Mouse (Mus musculus): Measurements from ENCODE around the gene Akr1c6.
"Not testable (repeated sequence)": the region's sequence is repeated elsewhere in the genome, so short reads cannot be mapped to it uniquely, and the experiment has no call there.

Akr1c6 gene

DNA sequence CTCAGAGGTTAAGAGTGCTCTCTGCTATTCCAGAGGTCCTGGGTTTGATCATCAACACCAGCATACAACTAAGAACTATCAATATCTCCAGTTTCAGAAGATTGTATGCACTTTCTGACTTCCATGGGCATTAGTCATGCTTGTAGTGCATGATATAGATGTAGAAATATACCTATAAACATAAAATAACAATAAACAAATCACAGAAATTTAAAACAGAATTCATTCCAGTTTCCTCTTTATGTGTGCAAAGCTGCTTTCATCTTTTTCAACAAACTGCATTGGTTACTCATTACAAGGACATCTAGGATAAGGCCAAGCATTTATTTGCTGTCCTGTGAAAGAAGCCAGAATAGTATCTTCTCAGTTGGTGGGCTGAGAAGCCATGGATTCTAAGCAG is at the start of gene Akr1c6:
Gene Akr1c6 (plus strand): TSS at position 301 of the 400 bp plus-strand sequence.
- in situ Hi-C loops (cut with MboI, MseI), result no loop called here

DNA sequence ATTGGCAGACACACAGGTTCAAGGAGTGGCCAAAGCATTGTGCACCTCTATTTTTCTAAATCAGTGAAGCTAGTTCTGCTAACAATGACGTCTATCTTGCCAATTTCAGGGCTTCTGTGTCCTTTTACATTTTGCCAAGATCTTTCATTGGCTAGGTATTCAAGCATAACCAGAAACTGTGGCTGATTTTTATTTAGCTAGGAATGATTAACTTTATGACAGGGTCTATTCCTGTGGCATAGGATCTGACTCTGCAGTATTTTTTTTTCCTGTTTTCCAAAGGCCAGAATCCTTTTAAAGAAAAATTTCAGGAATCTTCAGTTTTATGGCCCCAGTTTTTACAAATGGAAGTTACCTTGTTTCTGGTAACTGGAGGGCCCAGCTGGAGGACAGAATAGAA is 49.2 kb upstream of the Akr1c6 start:
- in situ Hi-C loops (cut with MboI, MseI), result no loop called here

DNA sequence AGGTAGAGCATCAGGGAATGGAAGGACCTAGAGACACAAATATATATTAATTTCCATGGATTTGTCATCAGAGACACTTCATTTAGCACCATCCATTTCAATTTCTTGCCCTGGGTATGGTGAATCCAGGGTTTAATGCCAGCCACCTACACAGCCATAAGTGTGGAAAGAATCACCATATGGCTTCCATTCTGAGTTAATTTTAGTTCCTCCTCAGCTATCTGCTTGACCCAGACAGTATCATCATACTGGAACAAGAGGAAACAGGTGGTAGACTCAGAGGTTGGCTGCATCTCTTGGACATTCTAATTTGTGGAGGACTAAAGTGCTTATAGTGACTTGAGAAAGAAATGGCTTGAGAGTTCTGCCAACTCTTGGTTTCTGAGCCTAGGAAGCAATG is 48.6 kb upstream of the Akr1c6 start:
- in situ Hi-C loops (cut with MboI, MseI), result no loop called here

DNA sequence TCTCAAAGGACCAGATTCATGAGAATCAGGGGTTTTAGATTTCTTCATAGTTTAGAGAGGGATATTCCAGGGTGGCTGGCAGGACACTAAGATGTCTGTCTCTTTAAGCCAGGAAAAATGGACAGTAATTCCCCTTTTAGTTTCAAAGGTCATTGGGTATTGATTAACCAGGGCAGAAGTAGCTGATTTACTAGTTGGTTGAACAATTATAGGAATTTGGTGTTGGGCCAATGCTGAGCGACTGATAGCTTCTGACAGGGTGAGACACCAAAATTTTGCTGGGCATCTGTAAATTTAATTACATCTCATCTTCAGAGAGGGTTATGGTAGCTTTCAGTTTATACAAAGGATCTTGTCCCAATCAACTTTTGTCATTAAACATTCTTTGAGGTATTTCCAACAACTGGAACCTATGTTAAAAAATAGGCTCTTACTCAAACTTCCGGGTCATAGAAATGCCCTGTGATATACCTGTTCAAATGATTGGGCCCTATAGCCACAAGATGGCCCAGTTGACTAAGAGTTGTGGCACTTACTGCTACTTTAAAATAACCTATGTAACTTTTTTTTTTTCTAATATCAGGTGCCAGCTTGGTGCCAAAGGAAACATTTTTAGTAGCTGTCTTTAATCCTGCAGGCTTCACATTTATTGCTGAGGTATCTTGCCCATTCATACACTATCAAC is 45.2 kb upstream of the Akr1c6 start:
- in situ Hi-C loops (cut with MboI, MseI), result no loop called here

DNA sequence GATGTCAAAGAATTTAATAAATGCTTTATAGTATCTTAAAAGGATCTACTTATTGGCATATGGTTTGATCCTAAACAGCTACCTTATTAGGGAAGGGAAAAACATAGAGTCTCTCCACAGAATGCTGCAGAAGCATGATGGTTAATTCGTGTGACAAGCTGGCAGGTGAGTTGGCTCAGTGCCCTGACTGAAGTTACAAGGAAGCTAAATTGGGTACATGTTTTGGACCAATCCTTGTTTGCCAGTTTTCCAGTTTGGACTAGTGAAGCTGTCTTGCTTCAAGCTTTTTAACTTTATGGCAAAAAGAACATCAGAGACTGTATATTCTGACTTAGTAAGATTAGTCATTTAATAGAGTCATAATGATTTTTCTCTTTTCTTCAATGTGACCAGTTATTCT is 33.7 kb upstream of the Akr1c6 start:
- in situ Hi-C loops (cut with MboI, MseI), result not testable (repeated sequence)

DNA sequence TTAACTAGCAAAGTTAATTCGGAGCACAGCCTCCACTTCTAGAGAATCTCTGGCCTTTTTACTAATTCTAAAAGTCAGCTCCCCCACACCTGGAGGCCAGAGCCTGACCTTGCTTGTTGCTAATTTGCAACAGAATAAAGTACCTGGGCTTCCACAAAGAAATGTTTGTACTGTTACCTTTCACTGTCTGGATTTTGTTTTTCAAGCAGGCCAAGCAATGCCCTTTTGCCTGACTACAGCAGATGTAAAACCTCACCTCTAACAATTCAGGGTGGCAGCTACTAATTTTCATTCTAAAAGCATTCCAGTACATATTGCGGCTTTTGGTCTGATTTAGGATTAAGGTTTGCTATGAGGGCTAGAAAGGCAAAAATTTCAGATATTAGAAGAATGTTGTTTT is 33.3 kb upstream of the Akr1c6 start:
- in situ Hi-C loops (cut with MboI, MseI), result no loop called here

DNA sequence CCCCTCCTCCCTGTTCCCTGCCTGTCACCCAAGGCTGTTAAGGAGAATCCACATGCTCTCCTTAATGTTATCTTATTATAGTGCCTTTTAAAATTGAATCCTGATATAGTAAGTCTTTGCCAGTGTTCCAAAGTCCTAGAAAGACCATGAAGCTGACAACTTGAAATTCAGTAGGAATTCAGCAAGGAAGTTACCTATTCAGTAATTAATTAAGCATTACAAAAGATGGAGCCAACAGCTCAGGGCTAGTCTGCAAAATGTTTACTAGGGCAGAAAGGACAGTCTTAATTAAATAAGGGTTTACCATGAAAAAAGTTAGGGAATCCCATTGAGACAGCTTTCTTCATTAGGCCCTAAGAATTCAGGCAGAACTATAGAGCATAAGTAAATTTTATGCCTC is 31.9 kb upstream of the Akr1c6 start:
- in situ Hi-C loops (cut with MboI, MseI), result no loop called here

DNA sequence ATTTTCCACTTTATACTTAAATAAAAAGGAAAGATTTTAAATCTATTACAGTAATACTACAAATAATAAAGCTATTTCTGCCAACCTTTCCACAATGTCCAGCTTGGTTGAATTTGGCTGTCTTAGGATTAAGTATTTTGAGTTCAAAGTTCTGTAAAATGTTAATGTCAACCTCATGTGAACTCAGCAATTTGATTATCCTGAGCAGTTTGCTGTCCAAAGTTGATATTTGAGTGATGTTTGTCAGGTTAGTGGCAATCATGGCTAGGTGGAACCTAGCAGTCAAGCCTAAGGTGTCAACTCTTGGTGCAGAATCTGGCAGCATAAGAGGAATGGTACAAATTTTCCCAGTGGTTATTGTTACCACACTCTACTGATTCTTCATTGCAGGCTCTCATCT is 29.4 kb upstream of the Akr1c6 start:
- in situ Hi-C loops (cut with MboI, MseI), result no loop called here

DNA sequence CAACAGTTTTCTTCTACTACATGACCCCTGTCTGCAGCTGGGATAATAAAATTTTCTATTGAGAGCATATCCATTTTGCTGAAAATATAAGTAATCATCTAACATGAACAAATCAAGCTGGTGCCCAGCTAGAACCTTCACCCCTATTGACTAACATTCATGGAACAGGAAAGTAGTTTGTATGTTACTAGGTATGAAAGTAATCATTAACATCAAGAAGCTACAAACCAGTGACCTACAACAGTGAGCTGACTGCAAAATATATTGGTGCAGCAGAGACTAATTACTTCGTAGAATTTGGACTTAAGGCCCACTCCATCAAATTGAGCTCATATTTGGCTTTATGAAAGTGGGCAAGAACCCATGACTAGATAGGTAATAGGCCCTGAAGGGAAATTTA is 27.3 kb upstream of the Akr1c6 start:
- in situ Hi-C loops (cut with MboI, MseI), result no loop called here

DNA sequence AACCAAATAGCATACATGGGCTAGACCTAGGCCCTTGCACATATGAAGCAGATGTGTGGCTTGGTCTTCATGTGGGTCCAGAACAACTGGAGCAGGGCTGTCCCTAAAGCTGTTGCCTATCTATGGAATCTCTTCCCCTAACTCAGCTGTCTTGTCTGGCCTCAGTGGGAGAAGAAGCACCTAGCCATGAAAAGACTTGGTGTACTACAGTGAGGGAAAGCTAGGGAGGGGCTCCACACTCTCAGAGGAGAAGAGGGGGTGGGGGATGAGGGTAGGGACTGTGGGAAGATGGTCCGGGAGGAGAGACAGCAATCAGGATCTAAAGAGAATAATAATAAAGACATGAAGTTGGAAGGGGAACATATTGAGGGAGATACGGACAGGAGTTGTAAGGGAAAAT is 5.5 kb upstream of the Akr1c6 start:
- in situ Hi-C loops (cut with MboI, MseI), result no loop called here

DNA sequence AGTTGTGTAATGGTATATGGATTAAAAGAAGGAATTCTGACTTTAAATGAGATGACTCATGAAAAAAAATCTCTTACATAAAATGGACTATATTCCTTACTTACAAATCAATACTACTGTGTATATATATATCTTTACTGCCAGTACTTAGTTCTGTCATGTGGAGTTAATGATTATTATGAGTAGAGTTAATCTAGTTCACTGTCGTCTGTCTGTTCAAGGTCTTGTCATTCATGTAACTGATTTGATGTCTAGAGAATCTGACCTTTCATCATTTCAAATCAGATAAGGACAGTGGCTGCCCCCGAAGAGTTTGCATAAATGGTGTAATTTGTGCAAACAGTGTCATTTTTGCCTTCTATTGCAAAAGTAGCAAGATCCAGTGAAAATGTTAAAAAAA is 5.1 kb upstream of the Akr1c6 start:
- in situ Hi-C loops (cut with MboI, MseI), result no loop called here

DNA sequence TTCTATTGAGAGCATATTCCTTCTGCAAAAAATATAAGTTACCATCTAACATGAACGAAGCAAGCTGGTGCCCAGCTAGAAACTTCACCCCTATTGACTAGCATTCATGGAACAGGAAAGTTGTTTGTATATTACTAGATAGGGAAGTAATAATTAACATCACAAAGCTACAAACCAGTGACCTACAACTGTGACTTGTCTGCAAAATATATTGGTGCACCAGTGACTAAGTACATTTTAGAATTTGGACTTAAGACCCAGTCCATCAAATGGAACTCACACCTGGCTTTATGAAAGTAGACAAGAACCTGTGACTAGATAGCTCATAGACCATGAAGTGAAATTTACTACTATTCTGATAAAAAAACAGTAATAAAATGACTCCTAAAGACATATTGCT is 3.0 kb upstream of the Akr1c6 start:
- in situ Hi-C loops (cut with MboI, MseI), result no loop called here

DNA sequence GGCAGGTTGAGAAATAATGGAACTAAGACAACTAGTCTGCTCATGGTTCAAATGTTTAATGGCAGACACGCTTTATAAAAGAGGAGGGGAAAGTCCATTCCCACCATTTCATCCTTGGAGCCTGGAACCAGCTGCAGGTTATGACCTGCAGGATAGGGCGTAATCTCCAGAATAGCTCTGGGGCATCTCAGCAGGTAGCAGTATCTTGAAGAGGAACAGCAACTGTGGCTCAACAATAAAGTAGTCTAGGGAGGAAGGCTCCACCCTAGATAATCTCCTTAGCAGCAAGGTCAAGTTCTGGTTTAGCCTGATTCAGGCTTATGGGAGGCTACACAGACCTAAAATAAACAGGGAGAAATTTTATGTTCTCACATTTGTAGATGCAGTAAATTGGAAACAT is 31.5 kb downstream of the Akr1c6 start:
- in situ Hi-C loops (cut with MboI, MseI), result no loop called here

DNA sequence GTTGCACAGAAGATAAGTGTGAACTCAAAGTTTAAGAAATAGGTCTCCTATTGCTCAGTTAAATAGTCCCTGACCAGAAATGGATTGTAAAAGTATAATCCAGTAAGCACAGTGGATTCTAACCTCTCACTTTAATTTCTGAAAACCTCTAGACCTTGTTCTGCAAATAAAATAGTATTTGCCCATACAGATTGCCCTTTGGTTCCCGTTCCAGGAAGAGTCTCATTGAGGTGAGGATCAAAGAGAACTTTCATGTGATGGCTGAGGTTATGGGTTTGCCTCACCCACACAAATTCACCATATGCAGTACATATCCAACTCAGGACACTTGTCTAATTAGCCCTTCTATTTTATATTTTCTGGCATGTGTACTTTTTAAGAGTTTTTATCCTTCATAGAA is 33.8 kb downstream of the Akr1c6 start:
- in situ Hi-C loops (cut with MboI, MseI), result no loop called here
